Mouse (Mus musculus): ENCODE results near the gene Acap3. TPM values are rescaled to one million over a fixed set of nuclear protein-coding genes. Genes with fewer than 3 reads are reported as not detected.
A peak's percentile ranks its signal among the peaks of the same experiment; 100 is the strongest.

Acap3 gene
- 88.3 and 89.8 TPM in 2 replicates for polyA plus RNA-seq (2015; fragmentation: Nextera tagmentation; extraction: Ambion mirVana)

DNA sequence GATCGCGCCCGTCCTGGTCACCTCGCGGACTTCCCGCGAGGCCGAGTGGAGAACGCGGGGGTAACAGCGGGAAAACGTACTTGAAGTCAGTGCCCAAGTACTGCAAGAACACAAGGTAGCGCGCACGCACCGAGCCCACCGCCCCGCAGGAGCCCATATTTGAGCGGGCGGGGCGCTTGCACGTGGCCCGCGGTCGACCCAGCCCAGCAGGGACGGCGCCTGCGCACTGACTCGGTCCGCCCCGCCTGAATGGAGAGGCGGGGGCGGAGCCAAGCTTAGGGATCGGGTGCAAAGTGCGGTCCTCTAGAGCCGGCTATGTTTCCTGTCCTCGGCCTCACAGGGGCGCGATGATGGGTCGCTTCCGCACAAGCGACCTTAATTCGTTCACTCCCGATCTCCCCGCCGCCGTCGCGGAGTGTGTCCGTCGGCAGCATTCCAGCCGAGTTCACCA, at the start of gene Acap3, which contains the start of gene Pusl1:
Gene Acap3 (plus strand): TSS at position 272 of the 451 bp plus-strand sequence.
Gene Pusl1 (minus strand): TSS at position 231 of the 451 bp plus-strand sequence.
- Histone ChIP-seq H3K4me1 (peaks cover 43% of the 10 kb centered on the region), H3K27me3 (replicated peaks) (no peaks in the 10 kb centered on the region), H3K27ac (peak within 1 kb of the TSS; percentile 100), H3K36me3 (replicated peaks) (peaks cover 28% of the 10 kb centered on the region), H3K9me3 (no peaks in the 10 kb centered on the region), H3K9ac (peak within 1 kb of the TSS; percentile 98), H3K4me3 (peak within 1 kb of the TSS; percentile 98), H3K4me2 (peak within 1 kb of the TSS; percentile 97)
- WGBS, result under 1% methylated on average over 52 of the region's 52 CpGs
- peak; percentile 88 for ATAC-seq (replicated peaks)

DNA sequence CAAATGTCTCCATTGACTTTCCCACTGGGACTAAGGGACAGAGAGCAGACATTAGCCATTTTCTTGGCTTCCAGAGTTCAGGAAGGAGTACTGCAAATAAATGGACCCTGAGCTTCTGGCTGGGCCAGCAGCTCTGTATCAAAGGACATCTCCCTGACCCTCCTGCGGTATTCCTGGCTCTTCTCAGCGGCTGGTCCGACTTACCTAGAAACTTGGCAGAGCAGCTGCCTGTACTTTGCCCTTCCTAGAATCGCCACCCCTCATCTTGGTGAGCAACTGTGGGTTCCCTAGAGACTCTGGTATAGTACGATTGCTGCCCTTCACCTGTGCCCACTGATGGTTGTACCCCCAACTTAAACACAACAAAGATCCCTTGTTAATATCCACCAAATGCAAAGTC, 48.4 kb upstream of the Acap3 start:
- no peak overlapping the region for H3K4me3 ChIP-seq
- no peak overlapping the region for H3K9ac ChIP-seq
- 94% methylated on average over 5 of the region's 5 CpGs for WGBS
- peaks cover 22% of the 10 kb centered on the region for H3K27me3 ChIP-seq (replicated peaks)
- H3K9me3 ChIP-seq, result no peaks in the 10 kb centered on the region
- ATAC-seq (replicated peaks), result no peak
- no peaks in the 10 kb centered on the region for H3K36me3 ChIP-seq (replicated peaks)
- no peak overlapping the region for H3K27ac ChIP-seq
- H3K4me1 ChIP-seq, result peaks cover 31% of the 10 kb centered on the region
- no peak overlapping the region for H3K4me2 ChIP-seq

DNA sequence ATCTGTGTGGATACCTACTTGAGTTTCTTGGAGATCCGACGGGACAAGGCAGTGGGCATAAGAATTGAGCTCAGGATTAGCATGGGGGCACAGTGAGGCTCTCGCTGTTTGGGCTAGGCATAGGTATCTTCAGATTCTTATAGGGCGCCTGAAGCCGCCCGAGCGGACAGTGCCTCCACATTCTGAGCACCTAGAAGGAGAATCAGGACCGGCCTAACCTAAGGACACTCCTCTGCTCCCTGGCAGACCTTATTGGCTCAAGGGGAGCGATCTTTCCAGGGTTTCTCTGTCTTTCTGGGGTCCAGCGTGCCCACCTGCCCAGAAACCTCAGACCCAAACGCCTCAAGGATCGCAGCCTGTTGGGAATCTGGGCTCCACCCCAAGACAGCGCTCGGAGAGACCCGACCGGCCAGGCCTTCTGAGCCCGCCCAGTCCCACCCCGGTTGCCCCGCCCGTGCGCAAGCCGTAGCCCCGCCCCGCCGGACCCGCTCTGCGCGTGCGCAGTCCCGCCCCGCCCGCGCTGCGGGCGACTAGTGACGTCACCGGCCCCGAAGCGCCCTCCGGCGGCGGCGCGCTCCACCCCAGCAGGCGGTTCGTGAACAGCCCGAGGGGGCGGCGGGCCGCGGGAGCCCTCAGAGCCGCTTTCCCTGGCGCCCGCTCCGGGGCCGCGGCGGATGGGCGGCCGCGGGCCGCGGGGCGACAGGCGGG, 44.6 kb upstream of the Acap3 start, which contains the start of gene Dvl1:
Gene Dvl1 (plus strand): TSS at position 532 of the 708 bp plus-strand sequence.
- ATAC-seq (replicated peaks), result peak; percentile 87
- 2% methylated on average over 65 of the region's 65 CpGs for WGBS
- peak within 1 kb of the TSS; percentile 87 for H3K27ac ChIP-seq
- H3K9me3 ChIP-seq, result no peaks in the 10 kb centered on the region
- H3K4me2 ChIP-seq, result peak within 1 kb of the TSS; percentile 82
- H3K27me3 ChIP-seq (replicated peaks), result peaks cover 4% of the 10 kb centered on the region; the same call in 1 of the 2 replicates
- H3K36me3 ChIP-seq (replicated peaks), result no peaks in the 10 kb centered on the region
- H3K4me3 ChIP-seq, result peak within 1 kb of the TSS; percentile 94
- peaks cover 53% of the 10 kb centered on the region for H3K4me1 ChIP-seq
- H3K9ac ChIP-seq, result peak within 1 kb of the TSS; percentile 97

DNA sequence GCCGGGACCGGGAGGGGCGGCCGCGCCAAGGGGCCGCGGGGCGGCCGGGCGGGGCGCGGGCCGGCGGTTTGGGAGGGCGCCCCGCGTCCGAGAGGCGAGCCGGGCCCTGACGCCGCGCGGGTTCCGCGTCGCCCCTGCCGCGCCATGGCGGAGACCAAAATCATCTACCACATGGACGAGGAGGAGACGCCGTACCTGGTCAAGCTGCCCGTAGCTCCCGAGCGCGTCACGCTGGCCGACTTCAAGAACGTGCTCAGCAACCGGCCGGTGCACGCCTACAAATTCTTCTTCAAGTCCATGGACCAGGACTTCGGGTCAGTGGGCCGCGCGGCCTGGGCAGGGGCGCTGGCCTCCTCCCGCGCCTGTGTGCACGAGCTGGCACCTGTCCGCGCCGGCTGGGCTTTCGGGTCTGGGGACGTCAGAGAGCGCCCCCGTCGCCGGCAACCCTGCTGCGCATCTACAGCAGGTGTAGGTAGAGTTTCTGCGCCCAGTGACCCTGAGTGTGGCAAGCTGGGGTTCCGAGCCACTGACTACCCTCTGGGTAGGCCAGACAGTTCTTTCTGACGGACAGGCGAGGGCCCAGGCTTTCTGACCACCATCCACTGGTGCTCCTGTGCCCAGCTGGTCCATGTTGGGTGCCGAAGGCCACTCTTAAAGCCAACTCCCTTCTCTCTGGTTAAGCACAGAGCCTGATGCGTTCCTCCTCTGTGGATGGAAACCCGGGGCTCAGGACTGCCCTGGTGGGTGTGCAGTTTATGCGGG, 43.9 kb upstream of the Acap3 start:
- Histone ChIP-seq H3K9ac (peak overlapping the region; percentile 97), H3K9me3 (no peaks in the 10 kb centered on the region), H3K27me3 (replicated peaks) (0 out of 2 replicates have a peak, but pooled peaks cover under 1% of the 10 kb centered on the region), H3K4me3 (peak overlapping the region; percentile 94), H3K4me1 (peaks cover 54% of the 10 kb centered on the region), H3K4me2 (peak overlapping the region; percentile 82), H3K36me3 (replicated peaks) (no peaks in the 10 kb centered on the region), H3K27ac (peak overlapping the region; percentile 85)
- peak; percentile 61 for ATAC-seq (replicated peaks)
- WGBS, result under 1% methylated on average over 61 of the region's 69 CpGs

DNA sequence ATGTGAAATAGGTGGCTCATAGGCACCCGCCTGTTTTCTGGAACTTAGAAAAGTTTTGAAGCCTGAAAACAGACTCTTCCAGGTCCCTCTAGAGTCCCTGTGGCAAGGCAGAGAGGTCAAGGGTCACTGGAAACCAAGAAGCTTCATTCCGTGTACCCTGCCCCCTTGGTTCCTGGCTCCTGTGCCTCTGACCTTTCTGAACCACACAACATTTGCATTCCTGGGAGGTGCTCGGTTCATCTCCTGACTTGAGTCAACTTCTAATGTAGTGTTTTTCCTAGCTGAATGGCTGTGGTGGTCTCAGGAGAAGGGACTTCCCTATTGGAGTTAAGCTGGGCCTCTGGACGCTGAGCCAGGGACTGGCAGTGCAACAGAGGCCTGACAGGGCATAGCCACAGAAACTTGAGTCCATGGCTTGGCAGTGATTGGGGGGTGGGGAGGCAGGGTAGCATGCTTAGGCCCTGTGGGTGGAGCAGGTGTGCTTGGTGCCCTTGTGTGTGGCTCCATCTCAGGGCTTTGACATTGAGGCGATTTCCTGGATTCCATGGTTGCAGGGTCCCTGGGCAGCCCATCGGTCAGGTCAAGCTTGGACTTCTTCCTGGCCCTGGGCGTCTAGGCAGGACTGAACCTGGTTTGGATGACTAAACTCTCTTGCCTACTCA, 43.1 kb upstream of the Acap3 start:
- Histone ChIP-seq H3K4me3 (peak overlapping the region; percentile 94), H3K36me3 (replicated peaks) (no peaks in the 10 kb centered on the region), H3K27me3 (replicated peaks) (no peaks in the 10 kb centered on the region), H3K9me3 (no peaks in the 10 kb centered on the region), H3K27ac (no peak overlapping the region), H3K4me2 (peak overlapping the region; percentile 82), H3K9ac (peak overlapping the region; percentile 97), H3K4me1 (peaks cover 54% of the 10 kb centered on the region)
- 0 out of 2 replicates have a peak, but pooled peaks have one; percentile 3 for ATAC-seq (replicated peaks)
- WGBS, result 52% methylated on average over 7 of the region's 7 CpGs

DNA sequence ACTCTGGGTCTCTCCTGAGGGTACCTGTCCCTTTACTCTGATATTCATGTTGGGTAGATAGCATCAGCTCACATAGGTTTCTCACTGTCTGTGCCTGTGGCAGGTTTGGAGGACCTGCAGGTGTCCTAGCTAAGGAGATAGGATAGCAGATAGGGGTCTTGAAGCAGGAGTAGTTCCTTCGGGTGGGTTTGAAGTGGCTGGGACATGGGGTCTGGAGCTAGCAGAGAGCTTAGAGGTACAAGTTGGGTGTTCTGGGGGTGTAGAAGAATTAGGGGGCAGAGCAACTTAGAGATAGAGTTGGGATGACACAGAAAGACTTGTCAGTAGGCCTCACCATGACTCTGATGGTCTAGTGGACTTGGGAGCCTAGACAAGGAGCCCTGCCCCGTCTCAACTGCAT, 42.2 kb upstream of the Acap3 start:
- no peak for ATAC-seq (replicated peaks)
- WGBS, result 92% methylated on average over 2 of the region's 2 CpGs
- Histone ChIP-seq H3K27ac (no peak overlapping the region), H3K4me3 (peak overlapping the region; percentile 94; the same call in 1 of the 2 replicates), H3K9me3 (no peaks in the 10 kb centered on the region), H3K27me3 (replicated peaks) (no peaks in the 10 kb centered on the region), H3K4me1 (peaks cover 54% of the 10 kb centered on the region), H3K4me2 (peak overlapping the region; percentile 82; the same call in 1 of the 2 replicates), H3K9ac (no peak overlapping the region), H3K36me3 (replicated peaks) (0 out of 2 replicates have a peak, but pooled peaks cover 4% of the 10 kb centered on the region)

DNA sequence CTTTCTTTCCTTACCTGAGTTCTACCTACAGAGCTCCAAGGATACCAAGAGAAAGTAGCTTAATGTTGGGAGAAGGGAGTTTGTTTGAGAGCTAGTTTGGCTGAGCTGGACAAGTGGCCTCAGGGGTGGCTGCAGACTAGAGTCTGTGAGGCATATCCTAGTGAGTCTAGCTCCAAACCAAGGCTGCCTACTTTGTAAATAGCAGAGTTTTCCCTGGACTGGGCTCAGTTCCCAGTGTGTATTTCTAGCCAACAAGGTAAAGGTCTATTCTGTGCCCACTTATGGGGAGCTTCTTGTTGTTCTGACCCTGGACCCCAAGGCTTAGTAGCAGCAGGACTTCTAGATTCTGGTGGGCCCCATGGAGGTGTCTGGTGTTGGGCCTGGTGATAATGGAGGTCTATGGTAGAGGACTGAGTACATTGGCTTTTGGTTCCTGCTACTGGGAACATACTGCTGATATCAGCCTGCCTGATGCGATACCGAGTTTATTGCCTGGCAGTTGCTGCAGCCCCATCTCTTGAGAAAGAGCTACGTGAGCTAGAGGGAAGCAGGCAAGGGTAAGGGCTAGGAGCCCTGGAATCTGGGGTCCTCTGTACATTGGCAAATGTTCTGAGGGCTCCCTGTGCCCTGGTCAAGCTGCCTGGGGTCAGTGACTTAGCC, 41.7 kb upstream of the Acap3 start:
- Histone ChIP-seq H3K9me3 (no peaks in the 10 kb centered on the region), H3K4me2 (no peak overlapping the region), H3K4me3 (no peak overlapping the region), H3K9ac (no peak overlapping the region), H3K27ac (no peak overlapping the region), H3K36me3 (replicated peaks) (peaks cover 9% of the 10 kb centered on the region; the same call in 1 of the 2 replicates), H3K27me3 (replicated peaks) (no peaks in the 10 kb centered on the region), H3K4me1 (peaks cover 54% of the 10 kb centered on the region)
- 95% methylated on average over 3 of the region's 3 CpGs for WGBS
- ATAC-seq (replicated peaks), result no peak

DNA sequence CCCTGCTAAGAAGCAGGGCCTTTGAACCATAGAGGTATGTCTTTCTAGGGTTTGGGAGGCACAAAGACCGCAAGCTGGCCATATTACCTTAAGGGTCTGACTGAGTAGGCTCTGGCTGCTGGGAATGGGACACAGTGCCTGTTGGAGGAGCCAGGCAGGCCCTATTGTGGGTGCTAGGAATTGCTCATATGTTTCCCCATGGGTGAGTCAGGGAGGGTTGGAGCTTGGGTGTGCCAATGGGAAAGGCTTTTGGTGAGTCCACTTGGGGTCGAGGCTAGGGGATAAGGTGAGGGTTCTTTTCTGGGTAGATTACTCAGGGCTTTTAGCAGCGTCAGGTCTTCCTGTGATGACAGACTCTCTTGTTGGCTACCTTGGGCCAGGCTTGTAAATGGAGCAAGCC, 40.3 kb upstream of the Acap3 start:
- Histone ChIP-seq H3K4me3 (no peak overlapping the region), H3K9ac (no peak overlapping the region), H3K27me3 (replicated peaks) (no peaks in the 10 kb centered on the region), H3K27ac (no peak overlapping the region), H3K4me2 (no peak overlapping the region), H3K9me3 (no peaks in the 10 kb centered on the region), H3K4me1 (peaks cover 47% of the 10 kb centered on the region), H3K36me3 (replicated peaks) (peaks cover 23% of the 10 kb centered on the region)
- WGBS, result 95% methylated on average over 3 of the region's 3 CpGs
- no peak for ATAC-seq (replicated peaks)

DNA sequence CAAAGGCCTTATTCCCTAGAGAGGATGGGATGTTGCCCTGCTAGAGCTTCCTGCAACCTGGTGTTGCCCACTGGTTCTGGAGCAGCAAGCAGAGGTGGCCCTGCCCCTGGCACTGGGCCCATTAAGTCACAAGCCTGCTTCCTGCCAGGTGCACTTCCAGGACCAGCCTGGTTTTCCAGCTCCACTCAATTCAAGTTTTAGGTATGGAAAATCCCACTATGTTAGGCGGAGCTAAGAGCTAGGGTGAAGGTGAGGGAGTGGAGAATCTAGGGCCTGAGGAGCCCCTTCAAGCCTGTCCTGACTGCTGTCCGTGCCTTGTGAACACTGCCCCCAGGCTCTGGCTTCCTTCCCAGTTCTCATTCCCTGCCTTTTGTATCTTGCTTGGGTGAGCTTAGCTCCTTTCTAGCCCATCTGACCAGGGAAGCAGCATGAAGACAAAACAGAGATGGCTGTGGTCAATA, 39.6 kb upstream of the Acap3 start:
- Histone ChIP-seq H3K36me3 (replicated peaks) (peaks cover 29% of the 10 kb centered on the region), H3K9ac (no peak overlapping the region), H3K9me3 (no peaks in the 10 kb centered on the region), H3K27ac (no peak overlapping the region), H3K4me2 (no peak overlapping the region), H3K27me3 (replicated peaks) (no peaks in the 10 kb centered on the region), H3K4me1 (peaks cover 41% of the 10 kb centered on the region), H3K4me3 (no peak overlapping the region)
- 70% methylated on average over 2 of the region's 2 CpGs for WGBS
- ATAC-seq (replicated peaks), result no peak

DNA sequence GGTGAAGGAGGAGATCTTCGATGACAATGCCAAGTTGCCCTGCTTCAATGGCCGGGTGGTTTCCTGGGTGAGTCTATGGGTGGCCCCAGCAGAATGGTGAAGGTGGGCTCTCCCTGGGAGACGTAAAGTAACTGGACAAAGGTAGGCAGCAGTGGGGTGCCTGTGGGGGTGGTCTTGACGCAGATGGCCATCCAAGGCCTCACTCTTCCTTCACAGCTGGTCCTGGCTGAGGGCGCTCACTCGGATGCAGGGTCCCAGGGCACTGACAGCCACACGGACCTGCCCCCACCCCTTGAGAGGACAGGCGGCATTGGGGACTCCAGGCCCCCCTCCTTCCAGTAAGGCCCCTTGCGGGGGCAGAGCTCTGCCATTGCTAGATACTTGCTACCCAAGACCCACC, 38.2 kb upstream of the Acap3 start:
- Histone ChIP-seq H3K27ac (no peak overlapping the region), H3K4me3 (no peak overlapping the region), H3K36me3 (replicated peaks) (peaks cover 38% of the 10 kb centered on the region), H3K4me2 (no peak overlapping the region), H3K4me1 (peaks cover 35% of the 10 kb centered on the region), H3K27me3 (replicated peaks) (no peaks in the 10 kb centered on the region), H3K9me3 (no peaks in the 10 kb centered on the region), H3K9ac (no peak overlapping the region)
- ATAC-seq (replicated peaks), result no peak
- 88% methylated on average over 9 of the region's 9 CpGs for WGBS

DNA sequence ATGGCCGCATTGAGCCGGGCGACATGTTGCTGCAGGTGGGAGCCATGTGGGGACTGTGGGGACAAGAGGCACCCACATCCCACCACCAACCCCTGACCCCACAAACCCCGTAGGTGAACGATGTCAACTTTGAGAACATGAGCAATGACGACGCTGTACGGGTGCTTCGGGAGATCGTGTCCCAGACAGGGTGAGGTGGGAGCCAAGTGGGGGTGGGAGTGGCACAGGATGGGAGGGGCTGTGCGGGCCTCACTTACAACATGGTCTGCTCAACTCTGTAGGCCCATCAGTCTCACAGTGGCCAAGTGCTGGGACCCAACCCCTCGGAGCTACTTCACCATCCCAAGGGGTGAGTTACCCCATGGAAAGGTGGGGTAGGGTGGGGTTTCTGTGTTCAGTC, 36.6 kb upstream of the Acap3 start:
- Histone ChIP-seq H3K27ac (no peak overlapping the region), H3K4me2 (no peak overlapping the region), H3K9me3 (no peaks in the 10 kb centered on the region), H3K36me3 (replicated peaks) (peaks cover 41% of the 10 kb centered on the region), H3K4me3 (no peak overlapping the region), H3K9ac (no peak overlapping the region), H3K27me3 (replicated peaks) (no peaks in the 10 kb centered on the region), H3K4me1 (peaks cover 19% of the 10 kb centered on the region)
- no peak for ATAC-seq (replicated peaks)
- 97% methylated on average over 12 of the region's 12 CpGs for WGBS
